Mouse (Mus musculus): ENCODE data around the gene Lrpprc.
"Not testable (repeated sequence)": the region's sequence is repeated elsewhere in the genome, so short reads cannot be mapped to it uniquely, and the experiment has no call there.

The Lrpprc gene

GRCm38 (mm10) chr17:84790447-84791098 lies at the start of gene Lrpprc:
Gene Lrpprc, minus strand, starts transcription at chr17:84790789.
- DNase-seq (ENCODE audit: low spot score in 2 of 2) = peak; percentile 92 to 94

DNA sequence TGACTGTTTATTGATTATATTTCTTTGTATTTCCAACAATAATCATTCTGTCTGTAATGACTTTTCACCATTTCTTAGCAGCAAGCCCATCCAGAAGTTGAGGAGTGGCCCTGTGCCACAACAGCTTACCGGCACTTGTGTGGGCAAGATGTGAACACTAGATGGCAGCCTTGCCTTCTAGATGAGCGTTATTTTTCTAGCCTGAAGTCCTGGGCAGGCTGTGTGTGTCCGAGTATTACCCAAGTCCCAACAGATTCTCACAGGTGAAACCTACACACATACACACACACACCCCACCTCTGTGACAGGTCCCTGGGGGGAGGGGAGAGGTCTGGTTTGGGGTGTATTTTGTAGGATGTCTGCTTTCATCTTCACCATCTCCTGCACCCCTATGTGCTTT lies 47.2 kb upstream of the Lrpprc start:
- DNase-seq (ENCODE audit: low spot score in 2 of 2) = peak; percentile 16 to 56

DNA sequence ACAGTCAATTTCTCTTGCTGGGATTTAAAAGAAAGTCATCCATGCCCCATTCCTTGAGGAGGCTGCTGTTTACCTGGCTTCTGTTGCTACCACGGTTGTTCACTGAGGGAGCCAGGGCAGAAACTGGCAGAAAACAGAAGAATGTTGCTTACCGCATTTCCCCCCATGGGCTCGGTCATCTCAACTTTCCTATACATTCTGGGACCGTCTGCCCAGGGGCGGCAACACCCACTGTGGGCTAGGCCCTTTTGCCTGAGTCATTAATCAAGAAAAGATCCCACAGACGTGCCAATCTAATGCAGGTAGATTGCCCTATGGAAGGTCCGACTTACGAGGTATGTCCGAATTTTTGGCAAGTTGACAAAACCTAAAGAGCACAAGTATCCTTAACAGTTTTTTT lies 44.7 kb upstream of the Lrpprc start:
- DNase-seq (ENCODE audit: low spot score in 2 of 2) = no peak

DNA sequence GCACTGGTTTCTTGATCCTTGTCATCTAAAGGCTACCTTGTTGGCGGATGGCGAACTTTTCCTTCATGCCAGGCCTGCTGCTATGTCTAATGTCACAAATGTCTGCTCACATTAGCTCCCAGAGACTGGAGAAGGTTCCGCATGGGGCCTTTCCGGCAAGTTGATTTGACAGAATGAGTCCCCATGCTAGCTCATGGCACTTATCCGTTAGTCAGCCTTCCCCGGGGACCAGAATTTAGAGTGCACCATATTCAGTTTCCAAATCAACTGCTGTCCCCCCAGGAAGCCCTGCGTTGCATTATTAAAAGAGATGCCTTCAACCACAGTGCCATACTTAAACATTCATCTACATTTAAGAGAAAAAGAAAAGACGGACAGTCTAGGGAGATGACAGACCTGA lies 41.8 kb upstream of the Lrpprc start:
- no peak for DNase-seq (ENCODE audit: low spot score in 2 of 2)

GRCm38 (mm10) chr17:84828301-84828700 lies 37.7 kb upstream of the Lrpprc start:
- DNase-seq (ENCODE audit: low spot score in 2 of 2) = no peak

DNA sequence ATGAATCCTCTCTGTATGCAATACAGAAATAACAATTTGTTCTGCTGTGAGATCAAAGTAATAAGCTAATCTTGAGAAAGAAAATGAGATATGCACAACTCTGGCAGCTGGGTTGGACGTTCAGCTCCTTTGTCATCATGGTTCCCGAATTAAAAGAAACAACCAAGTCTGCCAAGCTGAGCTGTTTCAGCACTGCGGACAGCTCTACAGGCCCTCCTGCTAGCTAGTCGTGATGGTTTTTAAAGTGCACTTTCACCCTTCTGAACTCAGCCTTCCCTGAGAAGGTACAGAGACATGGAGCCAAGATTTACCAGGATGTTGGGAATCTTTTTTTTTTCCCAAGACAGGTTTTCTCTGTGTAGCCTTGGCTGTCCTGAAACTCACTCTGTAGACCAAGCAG lies 30.0 kb upstream of the Lrpprc start:
- no peak for DNase-seq (ENCODE audit: low spot score in 2 of 2)

DNA sequence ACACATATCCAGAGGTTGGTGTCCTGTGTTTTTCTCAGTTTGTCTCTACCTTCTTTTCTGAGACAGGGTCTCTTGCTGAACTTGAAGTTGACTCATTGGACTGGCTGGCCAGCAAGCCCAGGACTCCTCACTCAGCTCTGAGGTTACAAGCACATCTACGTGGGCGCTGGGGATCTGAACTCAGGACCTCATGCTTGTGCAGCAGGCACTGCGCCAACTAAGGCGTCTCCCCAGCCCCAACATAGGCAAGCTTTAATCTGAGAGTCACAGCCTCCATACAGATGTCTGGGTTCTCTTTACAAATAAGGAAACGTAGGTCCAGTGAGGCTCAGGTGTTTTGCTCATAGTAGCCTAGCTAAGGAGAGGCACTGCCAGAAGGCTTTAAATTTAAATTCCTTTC lies 27.8 kb upstream of the Lrpprc start:
- DNase-seq (ENCODE audit: low spot score in 2 of 2) = no peak

GRCm38 (mm10) chr17:84816014-84816461 lies 25.4 kb upstream of the Lrpprc start:
- DNase-seq (ENCODE audit: low spot score in 2 of 2) = no peak

DNA sequence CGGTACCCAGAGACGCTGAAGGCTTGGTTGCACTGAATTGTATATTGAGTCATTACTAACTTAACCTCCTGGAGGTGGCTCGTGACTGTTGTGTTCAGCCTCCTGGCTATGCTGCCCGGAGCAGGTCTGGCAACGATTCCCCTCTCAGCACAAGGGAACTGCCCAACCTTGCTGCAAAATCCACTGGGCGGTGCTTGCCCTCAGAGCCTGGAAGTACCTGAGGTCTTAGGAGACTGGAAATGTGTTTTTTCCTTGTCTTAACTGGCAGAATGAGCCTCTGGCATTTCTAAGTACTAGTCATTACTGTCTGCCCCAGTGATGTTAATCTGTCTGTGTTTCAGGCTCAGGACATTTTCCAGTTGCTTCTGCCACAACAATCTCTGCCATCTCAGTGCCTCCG lies 24.3 kb upstream of the Lrpprc start:
- no peak for DNase-seq (ENCODE audit: low spot score in 2 of 2)

DNA sequence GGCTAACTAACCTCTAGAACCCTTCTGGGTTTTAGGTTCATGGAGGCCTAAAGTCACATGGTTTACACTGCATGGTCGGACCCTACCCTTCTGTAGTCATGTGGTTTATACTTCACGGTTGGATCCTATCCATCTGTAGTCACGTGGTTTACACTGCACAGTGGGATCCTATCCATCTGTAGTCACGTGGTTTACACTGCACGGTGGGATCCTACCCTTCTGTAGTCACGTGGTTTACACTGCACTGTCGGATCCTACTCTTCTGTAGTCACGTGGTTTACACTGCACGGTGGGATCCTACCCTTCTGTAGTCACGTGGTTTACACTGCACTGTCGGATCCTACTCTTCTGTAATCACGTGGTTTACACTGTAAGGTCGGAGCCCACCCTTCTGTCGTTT lies 23.6 kb upstream of the Lrpprc start:
- DNase-seq (ENCODE audit: low spot score in 2 of 2) = not testable (repeated sequence)

GRCm38 (mm10) chr17:84792006-84792405 lies 1.4 kb upstream of the Lrpprc start:
- DNase-seq (ENCODE audit: low spot score in 2 of 2) = no peak

DNA sequence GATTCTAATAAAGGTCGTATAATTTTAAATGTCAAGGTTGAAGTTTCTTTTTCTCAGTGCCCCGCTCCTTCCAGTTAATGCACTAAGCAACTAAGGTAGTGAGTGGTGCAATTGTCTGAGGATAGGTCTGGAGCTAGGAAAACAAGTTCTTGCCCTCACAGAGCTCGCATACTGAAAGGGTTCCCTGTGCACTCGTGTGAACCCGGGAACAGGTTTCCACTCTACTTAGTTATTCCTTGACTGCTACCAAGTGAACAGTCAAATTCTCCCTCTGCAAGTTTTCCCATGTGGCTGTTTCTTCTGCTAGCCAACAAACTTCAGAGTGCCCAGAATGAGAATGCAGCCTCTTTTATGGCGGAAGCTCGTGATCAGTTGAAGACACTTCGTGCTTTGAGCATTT lies 567 bp upstream of the Lrpprc start:
- no peak for DNase-seq (ENCODE audit: low spot score in 2 of 2)

DNA sequence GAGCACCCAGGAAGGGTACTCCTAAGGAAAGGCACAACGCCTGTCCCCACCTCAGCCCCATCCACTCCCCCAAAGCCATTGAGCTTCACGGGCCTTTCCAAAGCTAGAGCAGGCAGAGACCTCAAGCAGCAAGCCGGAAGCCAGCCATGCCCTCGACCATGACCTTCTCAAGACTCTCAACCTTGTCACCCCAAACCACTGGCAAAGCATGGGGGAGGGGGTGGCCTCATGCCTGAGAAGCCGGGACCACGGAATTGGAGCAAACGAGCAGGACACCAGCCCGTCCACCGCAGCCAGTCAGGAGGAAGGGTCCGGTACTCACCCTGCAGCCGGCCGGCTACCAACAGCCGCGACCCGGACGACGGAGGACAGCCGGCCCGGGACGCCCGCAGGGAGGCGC lies 546 bp downstream of the Lrpprc start:
- DNase-seq (ENCODE audit: low spot score in 2 of 2) = no peak

- DNase-seq (ENCODE audit: low spot score in 2 of 2) = no peak
These were observed 2.0 kb downstream of the Lrpprc start for GRCm38 (mm10) chr17:84788376-84789125.

DNA sequence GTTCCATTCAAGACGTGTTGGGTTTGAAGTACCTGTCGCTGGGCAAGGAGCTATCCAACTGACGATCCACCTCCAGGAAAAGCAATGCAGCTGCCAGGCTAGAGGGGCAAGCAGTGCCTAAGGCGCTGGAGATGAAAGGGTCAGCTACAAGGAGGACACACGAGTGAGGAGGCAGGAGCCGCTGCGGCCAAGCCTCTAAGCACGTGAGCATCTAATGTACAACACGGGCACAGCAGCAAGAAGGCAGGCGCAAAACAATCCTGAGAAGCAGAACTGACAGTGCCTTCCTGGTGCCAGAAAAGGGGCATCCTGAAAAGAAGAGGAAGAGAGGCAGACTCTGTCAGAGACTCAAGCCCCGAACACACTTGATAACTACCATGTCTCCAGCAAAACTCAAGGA lies 3.1 kb downstream of the Lrpprc start:
- DNase-seq (ENCODE audit: low spot score in 2 of 2) = no peak

- DNase-seq (ENCODE audit: low spot score in 2 of 2) = no peak
These were observed 3.7 kb downstream of the Lrpprc start for GRCm38 (mm10) chr17:84786911-84787310.

DNA sequence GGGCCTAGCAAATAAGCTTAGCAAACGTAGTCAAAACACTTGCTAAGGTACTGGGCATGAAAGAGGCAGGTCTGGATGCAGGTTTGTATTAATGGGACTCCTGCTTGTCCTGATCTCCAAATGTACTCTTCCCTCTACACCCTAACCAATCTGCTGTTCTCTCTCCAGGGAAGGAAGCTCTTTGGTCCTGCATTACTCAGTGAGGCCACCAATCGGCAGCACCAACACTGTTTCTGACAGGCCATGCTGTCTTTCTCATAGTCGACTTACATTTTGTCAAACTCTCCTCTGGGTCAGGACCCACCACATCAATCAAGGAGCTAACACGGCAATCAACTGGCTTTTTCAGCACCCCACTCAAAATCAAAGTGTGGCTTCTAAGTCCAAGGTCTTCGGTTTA lies 5.4 kb downstream of the Lrpprc start:
- no peak for DNase-seq (ENCODE audit: low spot score in 2 of 2)

- no peak for DNase-seq (ENCODE audit: low spot score in 2 of 2)
These were observed 7.1 kb downstream of the Lrpprc start for GRCm38 (mm10) chr17:84783491-84783890.

DNA sequence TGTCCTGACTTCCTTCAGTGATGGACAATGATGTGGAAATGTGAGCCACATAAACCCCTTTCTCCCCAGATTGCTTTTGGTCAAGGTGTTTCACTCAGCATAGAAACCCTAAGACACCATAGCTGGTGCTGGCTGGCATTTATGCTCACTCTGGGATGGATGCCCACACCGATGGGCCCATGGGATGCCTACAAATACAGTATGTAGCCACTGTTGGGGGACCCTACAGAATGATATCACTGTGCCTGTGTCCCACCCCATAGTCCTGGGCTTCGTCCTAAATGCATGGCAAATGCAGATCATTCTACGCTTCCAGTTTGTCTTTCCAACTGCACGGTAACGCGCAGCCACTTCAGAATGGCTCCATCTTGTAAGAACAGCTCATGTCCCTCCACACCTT lies 10.3 kb downstream of the Lrpprc start:
- no peak for DNase-seq (ENCODE audit: low spot score in 2 of 2)

GRCm38 (mm10) chr17:84778477-84778978 lies 12.1 kb downstream of the Lrpprc start:
- no peak for DNase-seq (ENCODE audit: low spot score in 2 of 2)

- DNase-seq (ENCODE audit: low spot score in 2 of 2) = no peak
These were observed 14.1 kb downstream of the Lrpprc start for GRCm38 (mm10) chr17:84776362-84777000.

- no peak for DNase-seq (ENCODE audit: low spot score in 2 of 2)
These were observed 15.3 kb downstream of the Lrpprc start for GRCm38 (mm10) chr17:84775291-84775690.

- no peak for DNase-seq (ENCODE audit: low spot score in 2 of 2)
These were observed 18.7 kb downstream of the Lrpprc start for GRCm38 (mm10) chr17:84771882-84772281.

Measured in heart, adult 9 months (tissue).